ENCODE assay signal across 8 mouse cellular contexts in the genomic region with DNA sequence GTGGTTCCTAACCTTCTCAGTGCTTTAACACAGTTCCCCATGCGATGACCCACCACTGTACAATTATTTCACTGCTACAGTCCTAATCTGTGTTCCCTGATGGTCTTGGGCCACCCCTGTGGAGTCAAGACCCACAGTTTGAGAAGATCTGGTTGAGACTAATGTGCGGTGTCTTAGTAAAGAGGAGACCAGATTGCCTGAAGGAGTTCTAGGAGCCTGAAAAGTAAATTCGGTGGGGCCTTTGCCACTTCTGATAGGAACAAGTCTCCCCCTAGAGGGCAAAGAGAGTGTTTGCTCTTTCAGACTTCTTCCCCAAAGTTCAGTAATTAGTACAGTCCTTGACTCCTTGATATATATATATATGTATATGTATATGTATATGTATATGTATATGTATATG. TPM values are rescaled to one million over a fixed set of nuclear protein-coding genes. Genes with fewer than 3 reads are reported as not detected.
DNase-seq lines count a peak whose midpoint lies in the region; ATAC-seq and TF ChIP-seq lines count a peak whose summit lies in the region.

No protein-coding gene starts in this region.

- no peak for TF ChIP-seq POLR2A in kidney, adult 2 months (IDR thresholded peaks at IDR 0.05; ENCODE audit: low read depth, low read length)

- no peak overlapping the region for H3K27ac ChIP-seq in kidney, adult 2 months (ENCODE audit: insufficient read depth, low read depth, low read length)
- H3K27ac ChIP-seq in heart, postnatal 0 days (ENCODE audit: low read depth), result no peak overlapping the region

- no peak for ATAC-seq in heart, postnatal 0 days (ENCODE audit: insufficient read depth, low read depth)

- TF ChIP-seq EP300 in heart, postnatal 0 days (IDR thresholded peaks at IDR 0.05; ENCODE audit: low read depth), result no peak

- TF ChIP-seq CTCF in kidney, adult 2 months (conservative IDR thresholded peaks at IDR 0.05; ENCODE audit: insufficient read depth, insufficient read length, low read depth, low read length), result peak; percentile 38
- TF ChIP-seq CTCF in heart, postnatal 0 days (IDR thresholded peaks at IDR 0.05; ENCODE audit: low read depth), result peak; percentile 71

- no peak overlapping the region for H3K4me2 ChIP-seq in heart, postnatal 0 days (ENCODE audit: low read depth, low read length)

- 18% methylated on average over 3 of the region's 3 CpGs for WGBS in kidney, adult 2 months
- WGBS in heart, postnatal 0 days, result 29% methylated on average over 3 of the region's 3 CpGs

- H3K4me3 ChIP-seq in kidney, adult 2 months (ENCODE audit: insufficient read depth, low read depth, low read length), result no peak overlapping the region
- H3K4me3 ChIP-seq in heart, postnatal 0 days (ENCODE audit: low read depth, low read length), result no peak overlapping the region

- no peak overlapping the region for H3K9ac ChIP-seq in heart, postnatal 0 days (replicated peaks; ENCODE audit: low read depth, low read length)

- no peaks in the 10 kb centered on the region for H3K9me3 ChIP-seq in heart, postnatal 0 days (replicated peaks; ENCODE audit: control insufficient read depth, low read length)

- no peaks in the 10 kb centered on the region for H3K27me3 ChIP-seq in kidney, adult 2 months (replicated peaks; ENCODE audit: control insufficient read depth, insufficient read depth, low read length)
- no peaks in the 10 kb centered on the region for H3K27me3 ChIP-seq in heart, postnatal 0 days (ENCODE audit: control insufficient read depth, insufficient read depth, low read length)

- H3K36me3 ChIP-seq in kidney, adult 2 months (ENCODE audit: control insufficient read depth, insufficient read depth, low read length), result no peaks in the 10 kb centered on the region
- no peaks in the 10 kb centered on the region for H3K36me3 ChIP-seq in heart, postnatal 0 days (replicated peaks; ENCODE audit: control insufficient read depth, insufficient read depth, low read length)

- H3K4me1 ChIP-seq in kidney, adult 2 months (ENCODE audit: control insufficient read depth, insufficient read depth, low read length), result no peaks in the 10 kb centered on the region
- H3K4me1 ChIP-seq in heart, postnatal 0 days (ENCODE audit: control insufficient read depth, insufficient read depth), result no peaks in the 10 kb centered on the region; the same call in 1 of the 2 replicates

- peak; percentile 43 for DNase-seq in kidney, adult 2 months
- DNase-seq in kidney, adult 8-10 months, result no peak
- DNase-seq in CD4-positive helper T cell, adult 2 months (ENCODE audit: low read depth, low spot score), result peak; percentile 61
- peak; percentile 82 for DNase-seq in NIH3T3 (ENCODE audit: low read depth)
- DNase-seq in heart, postnatal 0 days (ENCODE audit: low spot score), result peak; percentile 83
- peak; percentile 89 for DNase-seq in retina, embryonic 14.5 days (ENCODE audit: low spot score)
- no peak for DNase-seq in left cerebral cortex, adult 18-20 months (ENCODE audit: low spot score in 2 of 2)
- DNase-seq in urinary bladder, postnatal 10 days (ENCODE audit: low spot score), result no peak

RNA-seq across cellular contexts. Expression of a gene that starts 11.8 kb away (rescaled TPM):
- 46.8 and 52.5 TPM in 2 replicates for polyA plus RNA-seq in kidney, adult 2 months (2012; rRNA removed)
- total RNA-seq in heart, postnatal 0 days (2014; rRNA removed; ENCODE audit: low replicate concordance), result 99.6 and 158 TPM in 2 replicates
- polyA plus RNA-seq in heart, postnatal 0 days (2015; fragmentation: Nextera tagmentation; extraction: Ambion mirVana), result 95.6 and 111 TPM in 2 replicates
- 10 to 100 TPM; 49.5 to 53.6 TPM for total RNA-seq in left cerebral cortex, adult 18-20 months (2021)

RNA-seq across cellular contexts. Expression of a gene that starts 13.3 kb away (rescaled TPM):
- polyA plus RNA-seq in kidney, adult 2 months (2012; rRNA removed), result 0.19 and 0.45 TPM in 2 replicates
- 0.92 and 1.9 TPM in 2 replicates for total RNA-seq in heart, postnatal 0 days (2014; rRNA removed; ENCODE audit: low replicate concordance)
- 0.63 and 0.89 TPM in 2 replicates for polyA plus RNA-seq in heart, postnatal 0 days (2015; fragmentation: Nextera tagmentation; extraction: Ambion mirVana)
- 10 to 100 TPM; 22.5 to 23.2 TPM for total RNA-seq in left cerebral cortex, adult 18-20 months (2021)

RNA-seq across cellular contexts. Expression of a gene that starts 41.7 kb away (rescaled TPM):
- polyA plus RNA-seq in kidney, adult 2 months (2012; rRNA removed), result not detected in 2 replicates
- total RNA-seq in heart, postnatal 0 days (2014; rRNA removed; ENCODE audit: low replicate concordance), result not detected in 2 replicates
- polyA plus RNA-seq in heart, postnatal 0 days (2015; fragmentation: Nextera tagmentation; extraction: Ambion mirVana), result not detected in 2 replicates
- total RNA-seq in left cerebral cortex, adult 18-20 months (2021), result not detected

Comparison
In these comparisons a context has a peak if more than half of its experiments do, and no peak if none do; other contexts are left out.
1. DNase-seq: peak in kidney, adult 2 months (single experiment), CD4-positive helper T cell, adult 2 months (single experiment), NIH3T3 (single experiment), heart, postnatal 0 days (single experiment) and retina, embryonic 14.5 days (single experiment); none in kidney, adult 8-10 months (0 of 2), left cerebral cortex, adult 18-20 months (0 of 2) and urinary bladder, postnatal 10 days (single experiment).